28 mouse cellular contexts compared by ENCODE assay signal in the genomic region with DNA sequence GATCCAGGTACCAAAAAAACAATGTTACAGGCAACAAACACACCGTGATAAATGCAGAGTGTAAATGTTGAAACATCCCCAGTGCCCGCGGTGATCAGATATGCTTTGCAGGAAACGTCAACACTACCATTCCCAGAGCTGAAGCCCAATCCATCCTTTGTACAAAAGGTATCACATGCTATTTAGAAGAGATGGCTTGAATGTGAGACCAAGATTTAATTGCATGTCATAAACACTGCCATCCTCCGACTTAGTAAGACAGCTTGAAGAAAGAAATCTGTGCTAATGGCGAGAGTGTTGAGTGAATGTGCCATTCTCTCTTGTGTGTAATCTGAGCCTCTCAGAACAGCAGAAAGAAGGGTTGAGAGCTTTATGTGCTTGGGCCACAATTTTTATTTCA.
DNase-seq lines count a peak whose midpoint lies in the region; ATAC-seq lines count a peak whose summit lies in the region.
"Had no signal": no experiment of that assay in that cellular context is flagged by ENCODE, and none has a peak within 500 bp of the region (broad histone marks: within the 10 kb centered on the region; RNA-seq: fewer than 3 reads in every experiment).

No protein-coding gene starts in this region.

- peak; percentile 33 for DNase-seq in embryonic facial prominence, embryonic 14.5 days (ENCODE audit: low spot score)
- DNase-seq in embryonic facial prominence, embryonic 10.5 days (ENCODE audit: low spot score) = no peak
- no peak for DNase-seq in heart, adult 9 months (ENCODE audit: low spot score in 2 of 2)
- no peak for DNase-seq in spleen, postnatal 10 days (ENCODE audit: low spot score in 2 of 2)
- DNase-seq: adrenal gland, adult 8-10 months; cerebellum, adult 8-10 months; cerebellum, postnatal 25 days; gastrocnemius, postnatal 25 days; heart, adult 11 months; heart, postnatal 4 days; kidney, adult 18-20 months; left cerebral cortex, postnatal 4 days; right cerebral cortex, postnatal 14 days had no signal

- H3K9me3 ChIP-seq in embryonic facial prominence, embryonic 14.5 days (ENCODE audit: control insufficient read depth, low read length) = no peaks in the 10 kb centered on the region
- H3K9me3 ChIP-seq in embryonic facial prominence, embryonic 10.5 days = no peaks in the 10 kb centered on the region
- no peaks in the 10 kb centered on the region for H3K9me3 ChIP-seq in midbrain, embryonic 13.5 days
- H3K9me3 ChIP-seq in midbrain, embryonic 16.5 days (replicated peaks; ENCODE audit: control insufficient read depth, low read length, poor library complexity, severe bottlenecking) = no peaks in the 10 kb centered on the region
- H3K9me3 ChIP-seq in hindbrain, embryonic 12.5 days (replicated peaks) = no peaks in the 10 kb centered on the region
- H3K9me3 ChIP-seq in neural tube, embryonic 13.5 days = no peaks in the 10 kb centered on the region
- H3K9me3 ChIP-seq: embryonic facial prominence, embryonic 13.5 days; forebrain, embryonic 12.5 days; G1E; liver, embryonic 12.5 days; megakaryocyte, embryonic 14.5 days; neural tube, embryonic 12.5 days; stomach, embryonic 15.5 days had no signal

- no peaks in the 10 kb centered on the region for H3K36me3 ChIP-seq in embryonic facial prominence, embryonic 14.5 days (ENCODE audit: control insufficient read depth, insufficient read depth, low read length)
- H3K36me3 ChIP-seq in embryonic facial prominence, embryonic 10.5 days (replicated peaks) = no peaks in the 10 kb centered on the region
- no peaks in the 10 kb centered on the region for H3K36me3 ChIP-seq in midbrain, embryonic 13.5 days
- H3K36me3 ChIP-seq in midbrain, embryonic 16.5 days (ENCODE audit: control insufficient read depth, insufficient read depth, low read length) = no peaks in the 10 kb centered on the region
- H3K36me3 ChIP-seq in hindbrain, embryonic 12.5 days = no peaks in the 10 kb centered on the region
- no peaks in the 10 kb centered on the region for H3K36me3 ChIP-seq in neural tube, embryonic 13.5 days
- H3K36me3 ChIP-seq: embryonic facial prominence, embryonic 13.5 days; forebrain, embryonic 12.5 days; G1E; liver, embryonic 12.5 days; neural tube, embryonic 12.5 days; stomach, embryonic 15.5 days had no signal

- H3K4me3 ChIP-seq in embryonic facial prominence, embryonic 14.5 days (ENCODE audit: low read depth, low read length) = no peak overlapping the region
- no peak overlapping the region for H3K4me3 ChIP-seq in embryonic facial prominence, embryonic 10.5 days
- no peak overlapping the region for H3K4me3 ChIP-seq in midbrain, embryonic 13.5 days (replicated peaks)
- no peak overlapping the region for H3K4me3 ChIP-seq in midbrain, embryonic 16.5 days (ENCODE audit: low read depth, low read length)
- H3K4me3 ChIP-seq in hindbrain, embryonic 12.5 days = no peak overlapping the region
- no peak overlapping the region for H3K4me3 ChIP-seq in neural tube, embryonic 13.5 days
- H3K4me3 ChIP-seq: embryonic facial prominence, embryonic 13.5 days; erythroblast, embryonic 14.5 days; forebrain, embryonic 12.5 days; liver, embryonic 12.5 days; megakaryocyte, embryonic 14.5 days; neural tube, embryonic 12.5 days; stomach, embryonic 15.5 days had no signal

- no peaks in the 10 kb centered on the region for H3K4me1 ChIP-seq in embryonic facial prominence, embryonic 14.5 days (ENCODE audit: control insufficient read depth, insufficient read depth, low read length)
- H3K4me1 ChIP-seq in embryonic facial prominence, embryonic 10.5 days = peaks cover 7% of the 10 kb centered on the region; the same call in 1 of the 2 replicates
- peaks cover 10% of the 10 kb centered on the region for H3K4me1 ChIP-seq in midbrain, embryonic 13.5 days (replicated peaks)
- H3K4me1 ChIP-seq in midbrain, embryonic 16.5 days (ENCODE audit: control insufficient read depth, insufficient read depth, low read length) = peaks cover 2% of the 10 kb centered on the region; the same call in 1 of the 2 replicates
- H3K4me1 ChIP-seq in hindbrain, embryonic 12.5 days = peaks cover 10% of the 10 kb centered on the region
- H3K4me1 ChIP-seq in neural tube, embryonic 13.5 days (replicated peaks) = peaks cover 13% of the 10 kb centered on the region
- H3K4me1 ChIP-seq: embryonic facial prominence, embryonic 13.5 days; liver, embryonic 12.5 days; megakaryocyte, embryonic 14.5 days had no signal

- ATAC-seq in embryonic facial prominence, embryonic 14.5 days (ENCODE audit: low read depth) = no peak
- ATAC-seq in midbrain, embryonic 13.5 days = no peak
- ATAC-seq in midbrain, embryonic 16.5 days = no peak
- ATAC-seq in hindbrain, embryonic 12.5 days (ENCODE audit: low FRiP score) = no peak
- ATAC-seq in neural tube, embryonic 13.5 days (ENCODE audit: low read depth) = no peak
- ATAC-seq: inflammation-experienced regulatory T-cells, adult 6 months; liver, embryonic 12.5 days; liver, postnatal 0 days had no signal

- no peak overlapping the region for H3K9ac ChIP-seq in embryonic facial prominence, embryonic 14.5 days (ENCODE audit: low read depth, low read length)
- H3K9ac ChIP-seq in midbrain, embryonic 13.5 days (replicated peaks) = no peak overlapping the region
- H3K9ac ChIP-seq in midbrain, embryonic 16.5 days (ENCODE audit: low read depth, low read length) = no peak overlapping the region
- no peak overlapping the region for H3K9ac ChIP-seq in hindbrain, embryonic 12.5 days
- no peak overlapping the region for H3K9ac ChIP-seq in neural tube, embryonic 13.5 days
- H3K9ac ChIP-seq: embryonic facial prominence, embryonic 13.5 days; forebrain, embryonic 12.5 days; liver, embryonic 12.5 days; liver, postnatal 0 days; neural tube, embryonic 12.5 days; stomach, embryonic 15.5 days had no signal

- no peak overlapping the region for H3K4me2 ChIP-seq in embryonic facial prominence, embryonic 14.5 days (ENCODE audit: low read depth, low read length)
- no peak overlapping the region for H3K4me2 ChIP-seq in midbrain, embryonic 13.5 days (replicated peaks)
- H3K4me2 ChIP-seq in midbrain, embryonic 16.5 days (ENCODE audit: low read length) = no peak overlapping the region
- no peak overlapping the region for H3K4me2 ChIP-seq in hindbrain, embryonic 12.5 days (replicated peaks)
- no peak overlapping the region for H3K4me2 ChIP-seq in neural tube, embryonic 13.5 days
- H3K4me2 ChIP-seq: embryonic facial prominence, embryonic 13.5 days; forebrain, embryonic 12.5 days; liver, embryonic 12.5 days; neural tube, embryonic 12.5 days had no signal

- 62% methylated on average over 6 of the region's 6 CpGs for WGBS in embryonic facial prominence, embryonic 14.5 days
- WGBS in embryonic facial prominence, embryonic 10.5 days = 72% methylated on average over 6 of the region's 6 CpGs
- WGBS in midbrain, embryonic 13.5 days = 63% methylated on average over 6 of the region's 6 CpGs
- 60% methylated on average over 6 of the region's 6 CpGs for WGBS in midbrain, embryonic 16.5 days
- 36% methylated on average over 6 of the region's 6 CpGs for WGBS in hindbrain, embryonic 12.5 days
- 21% methylated on average over 6 of the region's 6 CpGs for WGBS in neural tube, embryonic 13.5 days

- H3K27me3 ChIP-seq in embryonic facial prominence, embryonic 14.5 days (replicated peaks; ENCODE audit: control insufficient read depth, insufficient read depth, low read length) = no peaks in the 10 kb centered on the region
- H3K27me3 ChIP-seq in embryonic facial prominence, embryonic 10.5 days (replicated peaks; ENCODE audit: low read depth, poor library complexity, severe bottlenecking) = no peaks in the 10 kb centered on the region
- H3K27me3 ChIP-seq in midbrain, embryonic 13.5 days = no peaks in the 10 kb centered on the region
- no peaks in the 10 kb centered on the region for H3K27me3 ChIP-seq in midbrain, embryonic 16.5 days (ENCODE audit: control insufficient read depth, insufficient read depth, low read depth, low read length)
- no peaks in the 10 kb centered on the region for H3K27me3 ChIP-seq in hindbrain, embryonic 12.5 days
- H3K27me3 ChIP-seq in neural tube, embryonic 13.5 days = no peaks in the 10 kb centered on the region
- H3K27me3 ChIP-seq: embryonic facial prominence, embryonic 13.5 days; forebrain, embryonic 12.5 days; liver, embryonic 12.5 days; megakaryocyte, embryonic 14.5 days; neural tube, embryonic 12.5 days; stomach, embryonic 15.5 days had no signal

- no peak overlapping the region for H3K27ac ChIP-seq in embryonic facial prominence, embryonic 14.5 days (replicated peaks; ENCODE audit: low read depth, low read length)
- H3K27ac ChIP-seq in embryonic facial prominence, embryonic 10.5 days (replicated peaks) = no peak overlapping the region
- peak overlapping the region; percentile 64; the same call in 1 of the 2 replicates for H3K27ac ChIP-seq in midbrain, embryonic 13.5 days
- no peak overlapping the region for H3K27ac ChIP-seq in midbrain, embryonic 16.5 days (ENCODE audit: low read length)
- peak overlapping the region; percentile 64 for H3K27ac ChIP-seq in hindbrain, embryonic 12.5 days
- peak overlapping the region; percentile 52; the same call in 1 of the 2 replicates for H3K27ac ChIP-seq in neural tube, embryonic 13.5 days (replicated peaks)
- H3K27ac ChIP-seq: embryonic facial prominence, embryonic 13.5 days; forebrain, embryonic 12.5 days; kidney, postnatal 0 days; liver, embryonic 12.5 days; neural tube, embryonic 12.5 days; stomach, embryonic 15.5 days had no signal

Comparison
In these comparisons a context has a peak if more than half of its experiments do, and no peak if none do; other contexts are left out.
1. H3K27ac ChIP-seq: peak in midbrain, embryonic 13.5 days (single experiment), hindbrain, embryonic 12.5 days (single experiment) and neural tube, embryonic 13.5 days (single experiment); none in embryonic facial prominence, embryonic 14.5 days (single experiment), embryonic facial prominence, embryonic 10.5 days (single experiment) and midbrain, embryonic 16.5 days (single experiment).